Mouse (Mus musculus): ENCODE measurements around the gene Nrbf2. TPM values are rescaled to one million over a fixed set of nuclear protein-coding genes. Genes with fewer than 3 reads are reported as not detected.

Gene Nrbf2
- polyA plus RNA-seq, 1 experiment from 2014 or later = 48.1 TPM

DNA sequence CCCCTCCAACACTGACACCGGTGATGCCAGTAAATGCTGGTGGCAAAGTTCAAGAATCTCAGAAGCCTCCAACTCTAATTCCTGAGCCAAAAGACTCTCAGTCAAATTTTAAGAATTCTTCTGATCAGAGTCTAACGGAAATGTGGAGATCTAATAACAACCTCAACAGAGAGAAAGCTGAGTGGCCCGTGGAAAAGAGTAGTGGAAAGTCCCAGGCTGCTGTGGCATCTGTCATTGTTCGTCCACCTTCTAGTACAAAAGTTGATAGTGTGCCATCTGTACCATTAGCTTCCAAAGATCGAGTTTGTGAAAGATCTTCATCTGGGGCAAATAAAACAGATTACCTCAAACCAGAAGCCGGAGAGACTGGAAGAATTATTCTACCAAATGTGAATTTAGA, 59.6 kb downstream of the Nrbf2 start:
- no peak overlapping the region for H3K4me3 ChIP-seq (ENCODE audit: low read depth, low read length)
- 86% methylated on average over 6 of the region's 6 CpGs for WGBS
- H3K27ac ChIP-seq (replicated peaks; ENCODE audit: low read depth, low read length) = no peak overlapping the region
- H3K36me3 ChIP-seq (replicated peaks; ENCODE audit: control insufficient read depth, insufficient read depth, low read depth, low read length) = peaks cover under 1% of the 10 kb centered on the region; the same call in 1 of the 2 replicates
- no peaks in the 10 kb centered on the region for H3K27me3 ChIP-seq (ENCODE audit: control insufficient read depth, insufficient read depth, low read length)
- no peak overlapping the region for H3K9ac ChIP-seq (replicated peaks; ENCODE audit: low read length)
- ATAC-seq (replicated peaks; ENCODE audit: insufficient number of reproducible peaks, low FRiP score, low TSS enrichment, low read depth) (no peak), DNase-seq (ENCODE audit: low spot score) (no peak)
- H3K4me1 ChIP-seq (ENCODE audit: control insufficient read depth, insufficient read depth, low read length) = no peaks in the 10 kb centered on the region
- H3K4me2 ChIP-seq (ENCODE audit: low read depth, low read length) = no peak overlapping the region
- H3K9me3 ChIP-seq (replicated peaks; ENCODE audit: control insufficient read depth, low read length) = no peaks in the 10 kb centered on the region

DNA sequence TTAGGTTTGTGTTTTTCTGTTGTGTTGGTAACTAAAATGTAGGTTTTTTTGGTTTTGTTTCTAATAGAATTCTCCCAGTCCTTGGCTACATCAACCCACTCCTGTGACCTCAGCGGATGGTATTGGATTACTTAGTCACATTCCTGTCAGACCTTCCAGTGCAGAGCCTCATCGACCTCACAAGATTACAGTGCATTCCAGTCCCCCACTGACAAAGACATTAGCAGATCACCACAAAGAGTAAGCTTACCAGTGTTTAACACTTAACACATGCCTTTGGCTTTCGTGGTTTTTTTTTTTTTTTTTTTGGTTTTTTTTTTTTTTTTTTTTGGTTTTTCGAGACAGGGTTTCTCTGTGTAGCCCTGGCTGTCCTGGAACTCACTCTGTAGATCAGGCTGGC, 61.2 kb downstream of the Nrbf2 start:
- Histone ChIP-seq H3K4me2 (ENCODE audit: low read depth, low read length) (no peak overlapping the region), H3K9ac (replicated peaks; ENCODE audit: low read length) (no peak overlapping the region), H3K27me3 (ENCODE audit: control insufficient read depth, insufficient read depth, low read length) (no peaks in the 10 kb centered on the region), H3K4me3 (ENCODE audit: low read depth, low read length) (no peak overlapping the region), H3K4me1 (ENCODE audit: control insufficient read depth, insufficient read depth, low read length) (no peaks in the 10 kb centered on the region), H3K9me3 (replicated peaks; ENCODE audit: control insufficient read depth, low read length) (no peaks in the 10 kb centered on the region), H3K27ac (replicated peaks; ENCODE audit: low read depth, low read length) (no peak overlapping the region), H3K36me3 (replicated peaks; ENCODE audit: control insufficient read depth, insufficient read depth, low read depth, low read length) (no peaks in the 10 kb centered on the region; the same call in 1 of the 2 replicates)
- peak; percentile 22 for DNase-seq (ENCODE audit: low spot score)
- WGBS = 73% methylated on average over 3 of the region's 4 CpGs
- ATAC-seq (replicated peaks; ENCODE audit: insufficient number of reproducible peaks, low FRiP score, low TSS enrichment, low read depth) = no peak

DNA sequence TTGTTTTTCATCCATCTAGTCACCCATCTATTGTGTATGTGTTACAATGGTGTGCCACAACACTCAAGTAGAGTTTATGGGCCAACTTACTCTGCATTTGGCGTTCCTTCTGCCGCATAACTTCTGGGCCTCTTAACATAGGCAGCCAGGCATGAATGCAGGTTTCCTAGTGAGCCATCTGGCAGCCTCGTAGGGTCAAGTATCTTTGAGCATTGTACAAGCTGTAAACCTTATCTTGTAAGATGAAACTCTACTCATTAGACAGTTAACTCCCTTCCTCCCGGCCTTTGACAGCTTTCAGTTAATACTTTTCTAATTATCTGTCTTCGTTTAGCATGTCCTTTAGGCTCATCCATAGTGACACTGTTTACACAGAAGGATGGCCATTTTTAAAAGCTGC, 63.8 kb downstream of the Nrbf2 start:
- H3K36me3 ChIP-seq (replicated peaks; ENCODE audit: control insufficient read depth, insufficient read depth, low read depth, low read length) = peaks cover 2% of the 10 kb centered on the region
- DNase-seq (ENCODE audit: low spot score) (no peak), ATAC-seq (replicated peaks; ENCODE audit: insufficient number of reproducible peaks, low FRiP score, low TSS enrichment, low read depth) (no peak)
- no peak overlapping the region for H3K4me3 ChIP-seq (ENCODE audit: low read depth, low read length)
- H3K9me3 ChIP-seq (replicated peaks; ENCODE audit: control insufficient read depth, low read length) = no peaks in the 10 kb centered on the region
- H3K27me3 ChIP-seq (ENCODE audit: control insufficient read depth, insufficient read depth, low read length) = no peaks in the 10 kb centered on the region
- H3K4me1 ChIP-seq (ENCODE audit: control insufficient read depth, insufficient read depth, low read length) = no peaks in the 10 kb centered on the region
- WGBS = 66% methylated on average over 5 of the region's 5 CpGs
- no peak overlapping the region for H3K4me2 ChIP-seq (ENCODE audit: low read depth, low read length)
- no peak overlapping the region for H3K27ac ChIP-seq (replicated peaks; ENCODE audit: low read depth, low read length)
- no peak overlapping the region for H3K9ac ChIP-seq (replicated peaks; ENCODE audit: low read length)

DNA sequence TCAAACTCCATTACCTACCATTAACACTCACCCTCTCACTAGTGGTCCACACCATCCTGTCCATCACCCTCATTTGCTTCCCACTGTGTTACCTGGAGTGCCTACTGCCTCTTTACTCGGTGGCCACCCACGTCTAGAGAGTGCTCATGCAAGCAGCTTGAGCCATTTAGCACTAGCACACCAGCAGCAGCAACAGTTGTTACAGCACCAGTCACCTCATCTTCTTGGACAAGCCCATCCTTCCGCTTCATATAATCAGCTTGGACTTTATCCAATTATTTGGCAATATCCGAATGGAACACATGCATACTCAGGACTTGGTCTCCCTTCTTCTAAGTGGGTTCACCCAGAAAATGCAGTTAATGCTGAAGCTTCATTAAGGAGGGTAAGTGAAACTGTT, 64.9 kb downstream of the Nrbf2 start:
- no peak overlapping the region for H3K27ac ChIP-seq (replicated peaks; ENCODE audit: low read depth, low read length)
- no peak for DNase-seq (ENCODE audit: low spot score)
- no peak; the same call in 1 of the 2 replicates for ATAC-seq (replicated peaks; ENCODE audit: insufficient number of reproducible peaks, low FRiP score, low TSS enrichment, low read depth)
- peaks cover 2% of the 10 kb centered on the region for H3K36me3 ChIP-seq (replicated peaks; ENCODE audit: control insufficient read depth, insufficient read depth, low read depth, low read length)
- no peaks in the 10 kb centered on the region for H3K4me1 ChIP-seq (ENCODE audit: control insufficient read depth, insufficient read depth, low read length)
- H3K4me2 ChIP-seq (ENCODE audit: low read depth, low read length) = no peak overlapping the region
- H3K9me3 ChIP-seq (replicated peaks; ENCODE audit: control insufficient read depth, low read length) = no peaks in the 10 kb centered on the region
- 93% methylated on average over 4 of the region's 4 CpGs for WGBS
- H3K4me3 ChIP-seq (ENCODE audit: low read depth, low read length) = no peak overlapping the region
- no peaks in the 10 kb centered on the region for H3K27me3 ChIP-seq (ENCODE audit: control insufficient read depth, insufficient read depth, low read length)
- no peak overlapping the region for H3K9ac ChIP-seq (replicated peaks; ENCODE audit: low read length)

DNA sequence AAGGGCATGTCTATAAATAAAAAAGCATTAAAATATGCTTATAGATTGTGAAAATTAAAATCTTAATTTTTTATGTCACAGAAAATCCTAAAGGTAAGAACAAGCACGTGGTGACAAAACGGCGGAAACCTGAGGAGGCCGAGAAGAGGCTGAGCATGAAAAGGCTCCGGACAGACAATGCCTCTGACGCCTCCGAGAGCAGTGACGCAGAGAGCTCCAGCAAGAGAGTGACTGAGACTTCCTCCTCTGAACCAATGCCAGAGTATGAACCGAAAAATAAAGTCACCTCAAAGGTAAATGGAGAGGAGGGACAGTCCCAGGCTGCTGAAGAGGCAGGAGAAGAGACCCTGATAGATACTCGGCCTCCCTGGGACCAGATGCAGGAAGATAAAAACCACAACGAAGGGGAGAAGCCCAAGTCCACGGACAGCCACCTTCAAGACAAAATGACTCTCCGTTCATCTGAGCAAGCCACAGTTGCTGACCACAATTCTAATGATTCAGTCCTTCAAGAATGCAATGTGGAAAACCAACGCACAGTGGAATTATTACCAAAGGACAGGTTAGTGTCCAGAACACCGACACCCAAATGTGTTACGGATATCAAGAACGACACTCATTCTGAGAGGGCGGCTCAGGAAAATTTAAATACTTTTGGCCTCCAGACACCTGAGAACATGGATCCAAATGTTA, 66.1 kb downstream of the Nrbf2 start:
- peaks cover 2% of the 10 kb centered on the region for H3K36me3 ChIP-seq (replicated peaks; ENCODE audit: control insufficient read depth, insufficient read depth, low read depth, low read length)
- DNase-seq (ENCODE audit: low spot score) = no peak
- H3K4me1 ChIP-seq (ENCODE audit: control insufficient read depth, insufficient read depth, low read length) = no peaks in the 10 kb centered on the region
- WGBS = 95% methylated on average over 18 of the region's 18 CpGs
- H3K27me3 ChIP-seq (ENCODE audit: control insufficient read depth, insufficient read depth, low read length) = no peaks in the 10 kb centered on the region
- H3K27ac ChIP-seq (replicated peaks; ENCODE audit: low read depth, low read length) = no peak overlapping the region
- ATAC-seq (replicated peaks; ENCODE audit: insufficient number of reproducible peaks, low FRiP score, low TSS enrichment, low read depth) = no peak
- H3K4me3 ChIP-seq (ENCODE audit: low read depth, low read length) = no peak overlapping the region
- H3K9ac ChIP-seq (replicated peaks; ENCODE audit: low read length) = no peak overlapping the region
- no peak overlapping the region for H3K4me2 ChIP-seq (ENCODE audit: low read depth, low read length)
- no peaks in the 10 kb centered on the region for H3K9me3 ChIP-seq (replicated peaks; ENCODE audit: control insufficient read depth, low read length)

DNA sequence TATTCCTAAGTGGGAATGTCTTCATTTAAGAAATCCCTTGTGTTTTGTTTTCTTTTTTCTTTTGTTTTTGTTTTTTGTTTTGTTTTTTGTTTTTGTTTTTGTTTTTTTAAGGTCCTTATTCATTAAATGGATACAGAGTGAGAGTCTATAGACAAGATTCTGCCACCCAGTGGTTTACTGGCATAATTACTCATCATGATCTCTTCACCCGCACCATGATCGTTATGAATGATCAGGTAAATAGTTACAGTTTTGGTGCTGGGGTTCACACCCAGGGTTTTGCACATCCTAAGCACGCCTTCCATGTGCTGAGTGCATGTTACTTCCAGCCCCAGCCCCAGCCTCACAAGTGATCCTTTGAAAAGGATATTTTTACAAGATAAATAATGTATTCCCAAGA, 68.2 kb downstream of the Nrbf2 start:
- ATAC-seq (replicated peaks; ENCODE audit: insufficient number of reproducible peaks, low FRiP score, low TSS enrichment, low read depth) (no peak), DNase-seq (ENCODE audit: low spot score) (no peak)
- H3K27ac ChIP-seq (replicated peaks; ENCODE audit: low read depth, low read length) = no peak overlapping the region

More for the DNA sequence above, 68.2 kb downstream of the Nrbf2 start:
- no peaks in the 10 kb centered on the region for H3K9me3 ChIP-seq (replicated peaks; ENCODE audit: control insufficient read depth, low read length)
- no peak overlapping the region for H3K4me3 ChIP-seq (ENCODE audit: low read depth, low read length)
- peaks cover 2% of the 10 kb centered on the region for H3K36me3 ChIP-seq (replicated peaks; ENCODE audit: control insufficient read depth, insufficient read depth, low read depth, low read length)
- no peak overlapping the region for H3K4me2 ChIP-seq (ENCODE audit: low read depth, low read length)
- 86% methylated on average over 3 of the region's 3 CpGs for WGBS
- H3K27me3 ChIP-seq (ENCODE audit: control insufficient read depth, insufficient read depth, low read length) = no peaks in the 10 kb centered on the region
- no peaks in the 10 kb centered on the region for H3K4me1 ChIP-seq (ENCODE audit: control insufficient read depth, insufficient read depth, low read length)
- H3K9ac ChIP-seq (replicated peaks; ENCODE audit: low read length) = no peak overlapping the region

Other genes starting within 250 kb of the Nrbf2 start
- 44.5 and 46.9 TPM in 2 replicates for gene Jmjd1c, start 189.2 kb downstream of the Nrbf2 start, polyA plus RNA-seq (2014; fragmentation: Nextera tagmentation; extraction: Ambion mirVana)
- 27.2 and 29.3 TPM in 2 replicates for gene Reep3, start 188.4 kb downstream of the Nrbf2 start, polyA plus RNA-seq (2014; fragmentation: Nextera tagmentation; extraction: Ambion mirVana)